Mouse (Mus musculus): Measurements from ENCODE around the gene Olfr371. TPM values are rescaled to one million over a fixed set of nuclear protein-coding genes. Genes with fewer than 3 reads are reported as not detected.

Gene Olfr371
- polyA plus RNA-seq (2016; fragmentation: Nextera tagmentation; extraction: Ambion mirVana), result not detected in 2 replicates

DNA sequence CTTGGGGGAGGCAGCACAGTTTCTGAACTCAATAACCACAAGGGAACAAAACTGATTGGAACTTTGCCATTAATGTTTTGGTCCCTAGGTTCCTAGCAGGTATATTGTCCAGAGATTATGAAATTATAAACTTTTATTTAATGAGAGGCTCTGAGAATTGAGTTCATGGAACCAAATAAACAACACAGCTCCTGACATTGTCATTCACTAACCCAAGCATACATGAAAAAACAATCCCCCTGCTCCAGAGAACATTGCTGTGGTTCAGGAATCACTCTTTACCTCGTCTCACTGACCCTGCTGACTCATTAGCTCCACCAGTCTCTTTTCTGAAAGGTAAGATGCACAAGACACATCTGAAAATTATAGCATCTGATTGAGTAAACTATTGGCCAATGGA, at the start of gene Olfr371:
Olfr371 (plus strand) TSS at position 301 of the 400 bp plus-strand sequence.
- no peak within 1 kb of the TSS for H3K27ac ChIP-seq
- no peaks in the 10 kb centered on the region for H3K36me3 ChIP-seq
- H3K4me3 ChIP-seq, result no peak within 1 kb of the TSS
- H3K27me3 ChIP-seq (ENCODE audit: insufficient read depth, poor library complexity, severe bottlenecking), result no peaks in the 10 kb centered on the region
- H3K4me1 ChIP-seq (replicated peaks), result no peaks in the 10 kb centered on the region
- no peaks in the 10 kb centered on the region for H3K9me3 ChIP-seq
- 53% methylated on average over 1 of the region's 1 CpGs for WGBS
- DNase-seq (ENCODE audit: low spot score), result no peak

DNA sequence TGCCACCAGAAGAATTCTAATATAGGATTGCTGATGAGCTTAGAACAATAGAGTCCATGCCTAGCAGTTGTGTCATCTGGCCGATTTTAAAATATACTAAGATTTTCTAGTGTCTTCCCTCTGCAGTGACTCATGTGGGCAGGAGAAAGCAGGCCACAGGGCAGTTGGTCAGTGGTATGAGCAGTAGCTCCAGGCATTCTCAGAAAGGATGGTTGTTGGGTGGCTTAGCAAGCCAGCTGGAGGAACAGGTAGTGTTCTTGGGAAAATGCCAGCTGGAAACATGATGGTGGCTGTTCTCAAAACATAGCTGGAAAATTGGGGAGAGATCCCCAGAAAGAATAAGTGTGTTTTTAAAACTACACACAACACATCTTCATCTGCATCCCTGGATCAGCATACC, 33.4 kb upstream of the Olfr371 start:
- Histone ChIP-seq H3K36me3 (no peaks in the 10 kb centered on the region), H3K9me3 (peaks cover 10% of the 10 kb centered on the region; the same call in 1 of the 2 replicates), H3K27ac (no peak overlapping the region), H3K27me3 (ENCODE audit: insufficient read depth, poor library complexity, severe bottlenecking) (no peaks in the 10 kb centered on the region), H3K4me3 (no peak overlapping the region), H3K4me1 (replicated peaks) (no peaks in the 10 kb centered on the region)
- 80% methylated on average over 1 of the region's 1 CpGs for whole genome bisulfite sequencing
- DNase-seq (ENCODE audit: low spot score), result no peak

DNA sequence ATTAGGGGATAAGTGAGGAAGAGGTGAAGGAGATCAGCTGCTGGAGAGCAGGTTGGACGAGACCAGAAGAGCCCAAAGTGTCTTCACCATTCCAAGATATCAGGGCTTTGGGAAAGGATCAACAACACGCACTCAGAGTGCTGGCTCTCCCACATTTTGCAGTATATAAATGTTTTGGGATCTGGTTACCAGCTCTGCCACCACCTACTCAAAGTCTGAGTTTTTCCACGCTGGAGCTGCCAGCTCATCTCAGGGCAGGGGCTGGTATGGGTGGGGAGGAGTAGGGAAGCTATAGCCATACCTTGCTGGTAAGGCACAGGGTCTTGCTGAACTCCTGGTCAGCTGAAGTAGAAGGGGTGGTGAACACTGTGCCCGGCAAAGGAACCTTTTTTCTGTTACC, 5.6 kb upstream of the Olfr371 start:
- H3K9me3 ChIP-seq, result no peaks in the 10 kb centered on the region
- no peaks in the 10 kb centered on the region for H3K36me3 ChIP-seq
- WGBS, result 83% methylated on average over 4 of the region's 4 CpGs
- H3K4me1 ChIP-seq (replicated peaks), result no peaks in the 10 kb centered on the region
- H3K27me3 ChIP-seq (ENCODE audit: insufficient read depth, poor library complexity, severe bottlenecking), result no peaks in the 10 kb centered on the region
- no peak for DNase-seq (ENCODE audit: low spot score)
- no peak overlapping the region for H3K27ac ChIP-seq
- H3K4me3 ChIP-seq, result no peak overlapping the region

DNA sequence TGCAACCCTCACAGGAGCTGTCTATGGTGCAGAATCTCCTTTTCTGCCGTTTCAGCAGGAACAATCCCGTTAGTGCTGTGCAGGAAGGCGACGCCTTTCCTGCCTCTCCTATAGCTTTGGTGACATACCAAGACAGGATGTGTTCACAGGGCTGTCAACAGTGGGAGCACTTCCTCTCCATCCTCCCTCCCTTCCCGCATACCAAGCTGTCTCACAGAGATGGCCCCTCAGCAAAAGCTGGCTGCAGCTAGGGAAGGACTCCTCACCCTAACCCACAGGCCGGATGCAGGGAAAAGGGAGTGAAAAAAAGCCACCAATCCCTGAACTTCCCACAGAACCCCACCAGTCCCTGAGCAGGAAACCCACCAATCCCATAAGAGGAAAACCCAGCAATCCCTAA, 4.8 kb upstream of the Olfr371 start:
- Histone ChIP-seq H3K27ac (no peak overlapping the region; the same call in 1 of the 2 replicates), H3K9me3 (no peaks in the 10 kb centered on the region), H3K36me3 (no peaks in the 10 kb centered on the region), H3K4me1 (replicated peaks) (no peaks in the 10 kb centered on the region), H3K27me3 (ENCODE audit: insufficient read depth, poor library complexity, severe bottlenecking) (no peaks in the 10 kb centered on the region), H3K4me3 (no peak overlapping the region)
- 50% methylated on average over 6 of the region's 6 CpGs for WGBS
- DNase-seq (ENCODE audit: low spot score), result no peak

DNA sequence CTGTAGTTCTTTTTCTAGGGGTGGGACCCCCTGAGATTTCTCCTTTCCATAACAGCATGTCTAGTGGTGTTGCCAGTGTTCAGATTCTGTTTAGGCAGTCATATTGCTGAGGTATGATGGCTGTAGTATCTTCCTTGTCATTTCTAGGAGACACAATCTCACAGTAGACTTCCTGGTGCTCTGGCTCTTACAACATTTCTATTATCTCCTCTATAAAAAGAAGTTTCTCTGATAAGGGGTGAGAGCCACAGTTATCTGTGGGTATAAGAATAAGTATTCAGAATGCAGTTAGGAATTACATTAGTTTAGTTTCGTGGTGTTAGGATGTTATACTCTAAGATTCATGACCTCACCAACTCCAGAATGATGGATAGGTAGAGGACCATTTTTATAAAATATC, 1.5 kb downstream of the Olfr371 start:
- H3K4me1 ChIP-seq (replicated peaks), result no peaks in the 10 kb centered on the region
- WGBS, result 79% methylated on average over 1 of the region's 1 CpGs
- H3K27me3 ChIP-seq (ENCODE audit: insufficient read depth, poor library complexity, severe bottlenecking), result no peaks in the 10 kb centered on the region
- H3K9me3 ChIP-seq, result no peaks in the 10 kb centered on the region
- no peak overlapping the region for H3K4me3 ChIP-seq
- H3K36me3 ChIP-seq, result no peaks in the 10 kb centered on the region
- no peak overlapping the region for H3K27ac ChIP-seq
- no peak for DNase-seq (ENCODE audit: low spot score)

Other genes with a start within 250 kb of the Olfr371 start
- 6.5 and 8.7 TPM in 2 replicates for gene Junb, start 247.3 kb upstream of the Olfr371 start, polyA plus RNA-seq (2016; fragmentation: Nextera tagmentation; extraction: Ambion mirVana)
- 14.5 and 16.8 TPM in 2 replicates for gene Hook2, start 235.4 kb upstream of the Olfr371 start, polyA plus RNA-seq (2016; fragmentation: Nextera tagmentation; extraction: Ambion mirVana)
- not detected in 2 replicates for gene Best2, start 211.5 kb upstream of the Olfr371 start, polyA plus RNA-seq (2016; fragmentation: Nextera tagmentation; extraction: Ambion mirVana)
- 162 and 176 TPM in 2 replicates for gene Asna1, start 200.7 kb upstream of the Olfr371 start, polyA plus RNA-seq (2016; fragmentation: Nextera tagmentation; extraction: Ambion mirVana)
- gene Trir, start 199.2 kb upstream of the Olfr371 start, polyA plus RNA-seq (2016; fragmentation: Nextera tagmentation; extraction: Ambion mirVana), result 149 and 164 TPM in 2 replicates
- 27.4 and 28.4 TPM in 2 replicates for gene Tnpo2, start 189.1 kb upstream of the Olfr371 start, polyA plus RNA-seq (2016; fragmentation: Nextera tagmentation; extraction: Ambion mirVana)
- gene Fbxw9, start 165.9 kb upstream of the Olfr371 start, polyA plus RNA-seq (2016; fragmentation: Nextera tagmentation; extraction: Ambion mirVana), result 28.0 and 33.4 TPM in 2 replicates
- gene Gm5741, start 158.0 kb upstream of the Olfr371 start, polyA plus RNA-seq (2016; fragmentation: Nextera tagmentation; extraction: Ambion mirVana), result 0.86 and 1.0 TPM in 2 replicates
- 73.7 and 75.2 TPM in 2 replicates for gene Dhps, start 154.2 kb upstream of the Olfr371 start, polyA plus RNA-seq (2016; fragmentation: Nextera tagmentation; extraction: Ambion mirVana)
- 134 and 136 TPM in 2 replicates for gene Wdr83os, start 145.2 kb upstream of the Olfr371 start, polyA plus RNA-seq (2016; fragmentation: Nextera tagmentation; extraction: Ambion mirVana)
- gene Wdr83, start 144.7 kb upstream of the Olfr371 start, polyA plus RNA-seq (2016; fragmentation: Nextera tagmentation; extraction: Ambion mirVana), result 63.4 TPM in 2 replicates
- gene Man2b1, start 142.7 kb upstream of the Olfr371 start, polyA plus RNA-seq (2016; fragmentation: Nextera tagmentation; extraction: Ambion mirVana), result 19.8 and 23.1 TPM in 2 replicates
- gene Zfp791, start 102.9 kb upstream of the Olfr371 start, polyA plus RNA-seq (2016; fragmentation: Nextera tagmentation; extraction: Ambion mirVana), result 0.81 and 1.7 TPM in 2 replicates
- not detected in 2 replicates for gene Cks1brt, start 74.1 kb upstream of the Olfr371 start, polyA plus RNA-seq (2016; fragmentation: Nextera tagmentation; extraction: Ambion mirVana)
- gene Orc6, start 73.6 kb downstream of the Olfr371 start, polyA plus RNA-seq (2016; fragmentation: Nextera tagmentation; extraction: Ambion mirVana), result 127 and 145 TPM in 2 replicates
- 147 and 153 TPM in 2 replicates for gene Vps35, start 73.8 kb downstream of the Olfr371 start, polyA plus RNA-seq (2016; fragmentation: Nextera tagmentation; extraction: Ambion mirVana)
- 1.2 and 1.3 TPM in 2 replicates for gene Mylk3, start 160.4 kb downstream of the Olfr371 start, polyA plus RNA-seq (2016; fragmentation: Nextera tagmentation; extraction: Ambion mirVana)
- 39.8 and 42.9 TPM in 2 replicates for gene 4921524J17Rik, start 206.8 kb downstream of the Olfr371 start, polyA plus RNA-seq (2016; fragmentation: Nextera tagmentation; extraction: Ambion mirVana)